Mouse (Mus musculus): Measurements from ENCODE around the gene Ttll3.

Ttll3 gene

GRCm38 (mm10) chr6:113455007-113455406 lies 65.9 kb downstream of the Ttll3 start:
- DNase-seq (ENCODE audit: low spot score in 2 of 2), result no peak

GRCm38 (mm10) chr6:113457952-113458534 lies 69.0 kb downstream of the Ttll3 start, which contains the start of gene Il17re:
Gene Il17re, plus strand, starts transcription at chr6:113458484.
- no peak for DNase-seq (ENCODE audit: low spot score in 2 of 2)

GRCm38 (mm10) chr6:113458635-113459034 lies 69.6 kb downstream of the Ttll3 start:
- no peak for DNase-seq (ENCODE audit: low spot score in 2 of 2)

DNA sequence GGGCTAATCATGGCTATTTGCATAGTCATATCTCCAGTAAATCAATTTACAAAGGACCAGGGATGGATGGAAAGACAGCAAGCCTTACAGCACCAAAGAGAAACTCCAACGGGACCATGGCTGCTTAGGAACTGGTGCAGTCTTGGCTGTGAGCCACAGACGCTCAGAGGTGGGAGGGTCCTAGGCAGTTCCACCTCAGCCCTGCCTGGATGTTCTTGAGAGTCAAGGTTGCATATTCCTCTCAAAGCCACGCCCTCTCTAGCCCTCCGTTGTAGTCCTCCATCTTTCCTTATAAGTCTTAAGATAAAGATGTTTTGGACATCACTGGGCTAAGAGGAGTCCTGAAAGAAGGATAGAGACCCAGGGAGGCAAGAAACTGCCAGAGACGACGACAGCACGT lies 75.0 kb downstream of the Ttll3 start:
- no peak for DNase-seq (ENCODE audit: low spot score in 2 of 2)
